Mouse (Mus musculus): ENCODE data around the gene Gm12355.

The Gm12355 gene

GRCm38 (mm10) chr11:98582551-98583264 is 42.8 kb downstream of the Gm12355 start:
- no peak for DNase-seq (ENCODE audit: low read depth in 2 of 2, low spot score in 2 of 2)

GRCm38 (mm10) chr11:98582030-98582388 is 43.5 kb downstream of the Gm12355 start:
- DNase-seq (ENCODE audit: low read depth in 2 of 2, low spot score in 2 of 2) = no peak

GRCm38 (mm10) chr11:98581286-98582029 is 44.0 kb downstream of the Gm12355 start:
- no peak for DNase-seq (ENCODE audit: low read depth in 2 of 2, low spot score in 2 of 2)

- DNase-seq (ENCODE audit: low read depth in 2 of 2, low spot score in 2 of 2) = no peak
These were observed 45.0 kb downstream of the Gm12355 start for GRCm38 (mm10) chr11:98580301-98581121.

- no peak for DNase-seq (ENCODE audit: low read depth in 2 of 2, low spot score in 2 of 2)
These were observed 47.7 kb downstream of the Gm12355 start for GRCm38 (mm10) chr11:98577776-98578175.
